Mouse (Mus musculus) cerebellum, adult 9-10 months (tissue): Measurements from ENCODE around the gene Pde11a.
A peak's percentile ranks its signal among the peaks of the same experiment; 100 is the strongest.
"Not testable (repeated sequence)": the region's sequence is repeated elsewhere in the genome, so short reads cannot be mapped to it uniquely, and the experiment has no call there.

Experiments used
- DNase-seq: peaks from one replicate; pipeline ENCODE4 v3.0.0; 2022

The Pde11a gene

DNA sequence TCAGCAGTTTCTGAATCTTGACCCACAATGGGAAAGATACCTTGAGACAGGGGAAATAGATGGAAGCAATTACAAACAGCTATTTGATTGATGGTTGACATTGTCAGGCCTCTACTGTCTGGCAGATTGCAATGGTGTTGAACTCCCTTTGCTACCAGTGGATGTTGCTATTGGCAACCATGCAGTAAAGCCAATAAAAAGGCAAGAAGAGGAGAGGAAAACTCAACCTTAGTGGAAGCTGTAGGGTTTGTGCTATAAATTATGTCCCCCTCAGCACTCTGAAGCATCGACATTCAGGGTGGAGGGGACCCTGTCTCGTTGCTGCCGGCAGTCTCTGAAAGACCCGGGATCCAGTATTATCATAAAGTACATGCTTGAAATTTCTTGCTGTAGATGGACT is 350.2 kb downstream of the Pde11a start:
- no peak for DNase-seq

DNA sequence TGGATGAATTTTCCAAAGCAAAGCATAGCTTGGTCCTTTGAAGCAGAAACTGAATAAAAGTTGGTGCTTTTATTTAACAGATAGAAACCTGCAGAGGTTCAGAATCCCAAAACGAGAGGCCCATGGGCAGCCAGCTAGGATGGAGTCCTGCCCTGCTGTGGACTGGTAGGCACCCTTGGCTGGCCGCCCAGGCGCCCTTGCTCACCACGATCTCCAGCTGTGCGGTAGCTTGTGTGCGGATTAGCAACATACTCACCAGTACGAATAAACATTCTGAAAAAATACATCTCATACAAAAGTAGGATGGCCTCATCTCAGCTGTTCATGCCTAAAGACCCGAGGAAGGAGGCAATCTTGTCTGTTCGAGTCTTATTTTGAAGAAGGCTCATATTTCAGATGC is 350.8 kb downstream of the Pde11a start:
- DNase-seq: no peak

DNA sequence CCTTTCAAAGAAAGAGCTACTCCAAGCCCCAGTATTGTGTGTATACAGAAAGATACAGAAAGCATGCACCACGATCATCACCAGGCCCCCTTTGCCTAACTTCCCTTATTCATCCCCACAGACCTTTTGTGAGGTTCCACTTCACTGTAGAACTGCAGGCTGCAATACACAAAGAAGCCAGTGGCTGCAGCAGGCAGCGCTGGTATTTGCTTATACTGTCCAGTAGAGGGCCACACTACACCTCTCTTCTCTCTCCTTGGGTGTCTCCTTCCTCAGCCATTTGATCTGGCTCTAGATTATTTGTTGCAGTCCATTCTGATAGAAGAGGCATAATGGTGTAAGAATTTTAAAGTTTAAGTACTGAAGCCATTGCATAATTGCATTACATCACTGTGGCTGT is 353.4 kb downstream of the Pde11a start:
- peak; percentile 81 for DNase-seq

DNA sequence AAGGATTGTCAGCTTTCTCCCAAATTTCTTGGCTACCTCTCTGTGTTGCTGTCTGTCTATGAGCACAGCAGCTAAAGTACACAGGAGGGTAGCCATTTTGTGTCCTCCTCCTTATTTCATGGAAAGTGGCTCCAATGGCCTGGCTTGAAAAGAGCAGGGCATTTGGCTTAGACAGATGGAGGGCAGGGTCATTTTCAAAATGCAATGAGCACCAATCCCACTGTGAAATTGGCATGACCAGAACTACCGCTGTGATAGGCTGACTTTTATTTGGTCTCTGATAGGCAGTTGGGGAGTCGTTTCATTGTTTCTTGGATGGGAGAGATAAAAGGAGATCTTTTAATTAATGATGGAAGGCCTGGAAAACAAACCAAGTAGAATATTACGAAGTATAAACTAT is 354.7 kb downstream of the Pde11a start:
- no peak for DNase-seq

DNA sequence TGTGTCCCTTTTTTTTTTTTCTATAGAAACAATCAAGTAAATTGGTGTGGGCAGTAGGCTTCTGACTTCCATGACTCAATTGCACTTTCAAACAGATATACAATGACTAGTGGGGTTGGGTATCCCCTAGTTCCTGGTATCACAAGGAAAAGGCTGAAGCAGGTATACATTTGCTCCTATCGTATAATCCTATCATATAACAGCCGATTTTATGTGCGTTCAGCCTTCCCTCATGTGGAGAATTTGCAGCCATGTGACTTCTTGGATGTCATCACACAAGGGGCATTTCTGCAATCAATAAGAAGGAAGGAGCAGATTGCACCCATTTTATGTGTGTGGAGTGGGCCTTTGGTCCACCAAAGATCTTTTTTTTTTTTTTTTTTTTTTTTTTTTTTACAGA is 355.5 kb downstream of the Pde11a start:
- DNase-seq: no peak

DNA sequence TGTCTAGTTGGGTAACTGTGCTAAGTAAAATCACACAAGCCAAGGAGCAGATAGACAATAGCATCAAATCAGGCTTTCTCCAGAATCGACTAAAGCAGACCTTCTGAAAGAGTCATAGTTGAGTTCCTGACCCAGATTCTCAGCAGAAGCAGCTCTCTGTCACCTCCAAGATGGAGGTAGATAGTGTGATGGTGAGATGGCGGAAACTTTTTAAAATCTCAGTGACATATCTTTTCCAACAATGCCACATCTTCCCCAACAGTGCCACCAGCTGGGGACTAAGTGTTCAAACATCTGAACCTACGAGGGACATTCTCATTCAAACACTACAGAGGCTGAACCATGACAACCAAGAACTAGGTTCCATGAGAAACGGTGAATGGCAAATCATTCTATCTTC is 355.9 kb downstream of the Pde11a start:
- no peak for DNase-seq

DNA sequence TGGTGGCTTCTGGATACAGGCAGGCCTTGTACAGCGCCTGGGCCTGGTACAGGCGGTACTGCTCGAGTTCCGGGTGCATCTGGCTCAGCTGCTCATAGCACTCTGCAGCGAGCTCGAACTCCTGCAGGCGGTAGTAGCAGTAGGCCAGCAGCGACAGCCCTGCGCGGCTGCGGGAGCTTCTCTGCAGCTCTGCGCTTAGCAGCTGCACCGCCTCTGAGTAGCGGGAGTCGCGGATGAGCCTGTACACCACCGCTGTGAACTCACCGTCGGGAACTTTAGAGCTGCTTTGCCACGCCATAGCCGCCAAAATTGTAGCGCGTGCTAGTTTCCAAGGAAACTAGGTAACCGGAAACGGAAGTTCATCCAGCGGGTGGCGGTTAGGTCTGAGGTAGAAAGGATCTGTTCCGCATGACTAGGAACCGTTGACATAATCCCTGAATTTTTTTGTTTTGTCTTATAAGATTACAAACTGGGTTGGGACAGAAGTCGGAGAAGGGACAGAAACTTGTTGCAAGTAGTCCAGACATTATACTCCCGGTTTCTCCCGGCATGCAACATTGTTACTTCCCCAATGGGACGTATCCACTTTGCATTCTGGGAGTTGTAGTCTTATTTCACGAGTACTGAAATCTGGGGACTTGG is 357.0 kb downstream of the Pde11a start, which contains the start of gene Ttc30a1:
Gene Ttc30a1, minus strand, starts transcription at position 528 of the 642 bp plus-strand sequence.
- peak; percentile 89 for DNase-seq

DNA sequence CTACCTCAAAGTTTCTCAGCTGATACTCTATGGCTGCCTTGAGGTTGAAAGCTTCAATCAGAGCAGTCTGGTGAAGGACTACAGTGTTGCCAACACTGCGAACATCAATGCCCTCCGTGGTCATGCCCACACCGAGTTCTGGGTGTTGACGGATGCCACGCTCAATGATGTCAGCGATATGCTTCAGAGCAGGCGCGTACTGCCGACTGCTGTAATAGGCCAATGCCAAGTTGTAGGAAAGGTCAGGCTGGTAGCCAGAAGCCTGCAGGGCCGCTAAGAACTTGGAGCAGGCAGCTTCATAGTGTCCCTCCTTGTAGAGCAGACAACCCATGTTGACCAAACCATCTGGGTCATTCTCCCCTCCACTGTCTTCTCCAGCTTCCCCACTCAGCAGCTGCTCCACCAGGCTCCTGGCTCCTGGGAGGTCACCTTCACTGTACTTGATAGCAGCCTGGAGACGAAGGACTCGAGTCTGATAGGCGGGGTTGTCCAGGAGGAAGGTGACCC is 357.6 kb downstream of the Pde11a start:
- peak; percentile 22 for DNase-seq

DNA sequence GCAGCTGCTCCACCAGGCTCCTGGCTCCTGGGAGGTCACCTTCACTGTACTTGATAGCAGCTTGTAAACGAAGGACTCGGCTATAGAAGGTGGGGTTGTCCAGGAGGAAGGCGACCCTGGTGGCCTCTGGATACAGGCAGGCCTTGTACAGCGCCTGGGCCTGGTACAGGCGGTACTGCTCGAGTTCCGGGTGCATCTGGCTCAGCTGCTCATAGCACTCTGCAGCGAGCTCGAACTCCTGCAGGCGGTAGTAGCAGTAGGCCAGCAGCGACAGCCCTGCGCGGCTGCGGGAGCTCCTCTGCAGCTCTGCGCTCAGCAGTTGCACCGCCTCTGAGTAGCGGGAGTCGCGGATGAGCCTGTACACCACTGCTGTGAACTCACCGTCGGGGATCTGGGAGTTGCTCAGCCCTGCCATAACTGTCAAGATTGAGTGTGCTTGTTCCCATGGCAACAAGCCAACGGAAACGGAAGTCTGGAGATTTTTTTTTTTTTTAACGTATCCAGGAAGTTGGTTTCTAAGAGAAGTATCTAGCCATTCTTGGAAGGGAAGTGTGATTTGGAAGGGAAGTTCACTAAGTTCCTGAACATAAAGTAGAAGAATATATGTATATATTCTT is 360.7 kb downstream of the Pde11a start, which contains the start of gene Ttc30a2:
Gene Ttc30a2, minus strand, starts transcription at position 419 of the 617 bp plus-strand sequence.
- DNase-seq: not testable (repeated sequence)

DNA sequence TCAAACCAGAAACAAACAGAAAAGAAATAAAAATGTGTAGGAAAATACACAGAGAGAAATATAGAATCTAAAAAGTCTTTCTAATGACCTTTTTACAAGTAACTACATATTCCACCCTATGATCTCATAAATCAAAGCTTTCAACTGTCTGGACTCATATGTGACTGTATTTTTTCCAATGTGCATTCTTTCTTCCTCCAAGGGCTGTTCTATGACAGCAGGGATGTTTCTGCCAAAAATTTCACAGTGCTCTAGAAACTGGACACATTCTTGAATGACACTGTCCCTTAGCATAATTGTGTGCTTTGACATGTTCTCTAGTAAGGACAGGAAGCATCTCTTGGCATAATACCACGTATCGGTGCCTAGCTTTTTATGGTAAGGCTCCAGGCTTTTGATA is 362.5 kb downstream of the Pde11a start:
- DNase-seq: not testable (repeated sequence)

DNA sequence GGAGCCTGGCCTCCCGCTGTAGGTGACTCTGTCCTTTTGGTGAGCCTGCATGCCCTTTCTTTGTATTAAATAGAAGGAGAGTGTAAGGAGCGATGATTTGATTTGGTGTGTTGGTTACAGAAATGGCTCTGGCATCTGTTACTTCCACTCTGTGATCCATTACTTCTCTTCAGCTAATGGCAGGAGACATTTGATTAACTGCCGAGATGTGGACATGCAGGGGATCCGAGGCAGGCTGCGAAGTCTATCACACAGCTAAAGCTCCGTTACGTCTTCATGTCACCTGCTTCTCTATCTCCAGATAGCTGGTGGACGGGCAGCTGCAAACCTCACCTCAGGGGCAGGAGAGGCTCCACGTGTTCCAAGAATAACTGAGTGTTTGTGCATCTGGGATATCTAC is 364.4 kb downstream of the Pde11a start:
- DNase-seq: no peak

DNA sequence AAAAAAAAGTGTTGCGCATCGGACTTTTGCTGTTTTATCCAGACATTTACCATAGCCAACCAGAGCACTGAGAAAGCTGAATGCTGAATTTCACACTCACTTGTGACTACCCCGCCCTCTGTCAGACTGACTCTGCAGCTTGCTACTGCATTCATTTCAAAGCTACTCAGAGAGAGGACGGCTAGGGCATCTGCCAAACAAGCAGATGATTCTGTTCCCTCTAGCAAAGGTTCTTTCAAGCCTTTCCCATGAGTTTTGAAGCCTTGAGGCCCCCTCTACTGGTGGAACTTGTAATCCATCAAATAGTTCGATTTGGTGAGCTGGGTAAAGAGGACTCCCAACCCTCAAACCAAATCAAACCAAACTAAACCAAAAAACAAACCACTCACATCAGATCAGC is 373.6 kb downstream of the Pde11a start:
- DNase-seq: peak; percentile 82

DNA sequence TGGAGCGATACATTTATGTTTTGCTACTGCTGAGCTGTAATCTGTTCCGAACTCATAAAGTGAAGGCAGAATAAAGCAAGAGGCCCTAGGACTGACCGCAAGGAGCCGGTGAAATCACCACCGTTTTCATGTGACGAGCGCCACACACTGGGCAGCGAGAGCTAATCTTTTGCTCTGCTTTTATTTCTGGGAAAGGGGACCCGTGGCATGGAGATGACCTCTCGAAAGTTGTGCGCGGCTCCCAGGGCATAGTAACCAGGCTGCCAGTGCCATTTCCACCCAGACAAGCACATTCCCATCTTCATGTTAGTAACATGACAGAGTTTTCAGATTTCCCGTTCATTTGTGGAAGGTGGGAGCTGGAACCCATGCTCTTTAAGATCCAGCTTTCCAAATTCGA is 374.1 kb downstream of the Pde11a start:
- DNase-seq: peak; percentile 63

DNA sequence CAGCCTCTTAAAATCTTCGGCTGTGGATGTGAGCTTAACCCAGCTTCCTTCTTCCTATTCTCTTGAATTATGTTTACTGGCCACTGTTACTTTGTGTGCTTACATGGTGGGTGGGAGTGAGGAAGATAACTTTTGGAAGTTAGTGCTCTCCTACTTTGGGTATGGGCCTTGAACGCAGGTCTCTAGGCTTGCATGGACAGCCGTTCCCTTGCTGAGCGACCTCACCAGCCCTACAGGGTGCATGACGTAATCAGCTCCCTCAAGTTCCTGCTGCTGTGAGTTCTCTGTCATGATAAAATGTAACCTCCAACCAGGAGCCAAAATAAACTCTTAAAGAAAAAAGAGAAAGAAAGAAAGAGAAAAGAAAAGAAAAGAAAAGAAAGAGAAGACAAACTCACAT is 374.5 kb downstream of the Pde11a start:
- DNase-seq: no peak

DNA sequence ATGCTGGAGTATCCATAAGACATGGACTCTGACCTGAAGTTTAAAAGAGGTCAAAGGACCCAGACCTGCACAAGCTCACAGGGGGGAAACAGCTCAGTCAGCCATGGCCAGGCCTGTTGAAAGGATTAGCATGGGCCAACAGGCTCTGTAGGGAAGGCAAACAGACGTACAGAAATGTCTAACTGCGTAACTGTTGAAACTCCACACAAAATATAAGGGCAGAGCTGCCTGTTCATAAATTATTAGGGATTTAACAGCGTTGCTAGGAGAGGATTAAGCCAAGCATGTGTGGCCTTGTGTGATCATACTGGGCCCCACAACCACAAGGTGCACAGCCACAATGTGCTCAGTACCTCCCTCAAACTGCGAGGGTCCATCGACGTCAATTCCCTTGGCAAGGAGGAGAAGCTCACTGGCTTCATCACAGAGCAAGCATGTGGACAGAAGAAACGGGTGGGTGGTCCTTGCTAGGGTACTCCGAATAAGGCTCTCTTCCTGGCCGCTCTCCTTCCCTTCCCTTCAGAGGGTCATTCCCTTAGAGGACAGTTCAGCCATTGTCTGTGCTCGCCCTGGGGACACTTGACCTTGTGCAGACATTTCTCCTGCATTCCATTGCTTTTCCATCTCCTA is 375.2 kb downstream of the Pde11a start:
- no peak for DNase-seq

DNA sequence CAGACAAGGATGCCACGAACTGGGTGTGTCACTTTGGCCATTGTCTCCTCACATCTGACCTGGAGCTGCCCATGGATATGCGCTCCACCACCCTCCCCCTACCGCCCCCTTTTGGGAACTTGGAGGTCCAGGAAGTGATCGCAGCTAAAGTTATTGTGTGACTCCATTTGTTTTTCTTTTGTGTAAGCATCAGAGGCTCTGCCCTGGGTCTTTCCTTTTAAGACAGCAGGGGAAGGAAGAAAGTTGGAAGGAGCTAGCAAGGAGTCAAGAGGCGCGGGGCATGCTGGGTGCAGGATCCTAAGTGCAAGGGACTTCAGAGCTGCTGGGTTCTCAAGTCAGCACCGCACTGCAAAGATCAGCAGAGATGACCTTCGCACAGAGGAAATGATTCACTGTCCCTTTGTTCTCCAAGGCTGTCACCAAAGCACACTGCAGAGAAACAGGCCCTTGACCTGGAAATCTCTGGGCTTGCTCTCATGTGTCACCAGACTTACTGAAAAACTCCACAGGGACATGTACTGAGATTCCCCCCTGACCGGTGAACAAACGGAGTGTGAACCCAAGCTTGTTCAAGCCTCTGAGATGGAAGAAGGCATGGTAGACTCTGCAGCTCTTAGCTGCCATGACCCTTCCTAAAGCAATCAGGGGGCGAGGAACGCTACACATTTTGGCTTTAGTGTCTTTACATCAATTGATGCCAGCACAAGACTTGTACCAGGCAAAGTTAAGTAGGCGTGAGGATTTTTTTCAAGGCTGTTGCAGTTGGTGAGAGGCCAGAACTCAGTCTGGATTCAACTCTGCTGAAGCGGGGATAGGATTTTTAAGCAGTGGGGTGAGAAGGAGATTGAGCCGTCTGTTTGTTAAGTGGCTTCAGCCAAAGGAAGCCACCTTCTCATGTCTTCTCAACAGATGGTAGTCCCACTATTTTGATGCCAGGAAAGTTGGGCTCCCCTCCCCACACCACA is 377.9 kb downstream of the Pde11a start:
- DNase-seq: no peak

DNA sequence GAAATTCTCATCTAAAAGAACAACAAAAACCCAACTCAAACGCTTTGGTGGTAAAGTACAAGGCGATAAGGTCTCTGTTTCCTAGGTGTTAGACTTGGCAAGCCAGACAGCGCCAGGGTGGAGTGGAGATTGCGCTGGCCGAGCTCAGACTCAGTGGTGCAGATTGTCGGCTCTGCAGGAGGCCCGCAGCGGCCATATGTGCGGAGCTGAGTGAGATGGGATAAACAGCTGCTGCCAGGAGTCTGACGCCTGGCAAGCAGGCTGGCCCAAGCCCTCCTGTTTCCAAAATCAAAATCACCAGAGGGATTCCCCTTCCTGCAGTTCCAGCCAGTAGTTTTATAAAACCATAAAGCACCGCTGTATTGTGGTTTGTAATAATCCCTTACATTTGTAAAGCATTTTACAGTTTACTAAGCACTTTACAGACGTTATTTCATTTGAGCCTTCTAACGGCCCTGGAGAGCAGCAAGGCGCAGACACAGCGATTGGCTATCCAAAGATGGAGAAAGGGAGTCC is 378.7 kb downstream of the Pde11a start:
- peak; percentile 25 for DNase-seq

DNA sequence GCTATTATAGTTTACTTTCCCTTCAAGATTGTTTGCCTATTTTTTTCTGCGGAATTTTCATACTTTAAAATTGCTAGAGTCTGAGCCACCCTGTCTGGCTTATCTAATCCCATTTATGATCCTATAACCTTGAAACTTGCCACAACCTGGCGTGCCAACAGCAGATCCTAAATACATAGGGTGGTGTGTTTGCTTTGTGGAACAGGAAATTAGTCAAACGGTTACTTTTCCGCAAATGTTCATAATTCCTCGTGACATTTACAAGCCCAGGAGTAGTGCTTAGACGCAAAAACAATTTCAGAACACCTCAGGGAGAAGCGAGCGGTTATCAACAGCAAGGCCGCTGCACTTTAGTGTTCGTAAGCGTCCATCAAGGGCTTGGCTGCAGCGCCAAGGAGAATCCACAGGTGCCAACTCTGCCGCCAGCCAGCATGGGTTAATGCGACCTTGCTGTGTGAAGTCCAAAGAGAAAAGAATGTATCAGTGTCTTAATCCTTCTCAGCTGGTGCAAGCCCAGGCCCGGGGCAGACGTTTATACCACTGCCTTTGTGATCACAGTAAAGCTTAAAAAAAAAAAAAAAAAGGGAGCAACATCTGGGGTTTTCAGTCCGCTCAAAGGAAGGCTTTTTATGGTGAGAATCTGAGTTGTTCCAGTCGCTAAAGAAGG is 379.3 kb downstream of the Pde11a start:
- no peak for DNase-seq

DNA sequence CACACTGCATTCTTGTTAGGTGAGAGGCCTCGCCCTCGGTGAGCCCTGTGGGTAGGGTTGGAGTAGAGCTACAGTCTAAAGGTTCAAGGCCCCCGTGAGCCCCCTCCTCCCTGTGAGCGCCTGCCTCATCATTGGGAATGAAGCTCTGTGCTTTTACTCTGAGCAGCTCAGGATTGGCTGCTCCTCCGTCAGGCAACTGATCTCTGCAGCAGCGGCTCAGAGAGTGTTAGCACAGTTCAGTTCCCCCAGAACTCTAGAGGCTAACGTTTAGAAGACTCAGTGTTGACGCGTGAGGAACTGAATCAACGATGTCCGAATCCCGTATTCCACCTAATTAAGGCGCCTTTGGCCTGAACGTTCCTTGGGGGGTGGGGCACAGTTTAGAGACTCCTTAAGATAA is 382.9 kb downstream of the Pde11a start:
- DNase-seq: no peak

DNA sequence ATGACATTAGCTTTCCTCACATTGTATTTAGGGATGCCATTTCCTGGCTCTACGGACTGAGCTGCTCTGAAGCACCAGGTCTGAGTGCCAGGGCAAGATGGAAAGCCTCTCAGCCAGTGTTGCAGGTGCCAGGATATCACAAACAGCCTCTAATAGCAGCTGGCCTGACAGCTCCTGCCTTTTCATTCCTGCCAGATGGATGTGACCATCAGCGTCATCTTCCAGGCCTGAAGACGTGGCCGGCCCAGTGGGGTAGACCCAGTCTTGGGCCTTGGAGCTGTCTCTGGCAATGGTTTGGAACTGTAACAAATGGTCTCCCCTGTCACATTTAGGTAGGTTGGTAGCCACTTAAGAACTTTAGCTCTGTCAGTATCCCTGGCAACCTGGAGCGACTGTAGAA is 385.3 kb downstream of the Pde11a start:
- no peak for DNase-seq

DNA sequence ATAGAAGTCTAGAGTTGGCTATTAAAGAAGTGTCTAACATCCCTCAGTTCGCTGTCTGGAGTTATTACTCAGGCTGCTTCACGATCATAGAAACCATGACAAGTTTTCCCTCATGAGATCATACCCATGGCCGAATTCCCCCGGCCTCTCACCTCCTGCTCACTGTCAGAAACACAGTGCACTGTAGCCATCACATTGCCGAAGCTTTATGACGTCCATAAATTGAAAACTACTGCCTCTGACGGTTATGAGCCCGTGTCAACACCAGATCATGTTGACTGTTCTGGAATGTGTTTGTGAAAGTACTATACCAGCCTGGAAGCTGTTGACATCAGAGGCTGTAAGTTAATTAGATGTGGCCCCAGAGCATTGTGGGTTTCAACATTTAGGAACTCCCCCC is 387.9 kb downstream of the Pde11a start:
- no peak for DNase-seq
